22 mouse cellular contexts compared by ENCODE assay signal in the genomic region with DNA sequence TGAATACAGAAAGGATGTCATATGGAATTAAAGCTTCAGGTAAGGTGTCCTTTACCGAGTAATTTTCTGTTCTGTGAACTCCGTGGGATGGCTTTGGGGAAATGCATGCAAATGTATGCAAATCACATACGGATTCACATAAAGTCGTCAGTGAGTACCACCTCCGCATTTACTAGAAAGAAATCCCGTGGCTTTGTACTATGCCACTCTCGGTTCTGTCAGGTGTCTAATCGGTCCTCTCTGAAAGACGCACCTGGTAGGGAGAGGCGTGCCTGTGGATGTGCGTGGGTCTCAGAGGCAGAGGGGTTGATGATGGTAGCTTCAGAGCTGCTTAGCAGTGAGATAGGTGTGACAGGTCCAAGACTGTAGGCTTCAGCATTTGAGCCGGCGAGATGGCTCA. TPM values are rescaled to one million over a fixed set of nuclear protein-coding genes. Genes with fewer than 3 reads are reported as not detected.
DNase-seq lines count a peak whose midpoint lies in the region; ATAC-seq and TF ChIP-seq lines count a peak whose summit lies in the region.
"Had no signal": no experiment of that assay in that cellular context is flagged by ENCODE, and none has a peak within 500 bp of the region (broad histone marks: within the 10 kb centered on the region; RNA-seq: fewer than 3 reads in every experiment).

No protein-coding gene starts in this region.

- H3K4me2 ChIP-seq in midbrain, embryonic 15.5 days, result no peak overlapping the region
- no peak overlapping the region for H3K4me2 ChIP-seq in midbrain, embryonic 13.5 days (replicated peaks)
- H3K4me2 ChIP-seq: embryonic facial prominence, embryonic 12.5 days; heart, embryonic 12.5 days; hindbrain, embryonic 14.5 days; intestine, embryonic 15.5 days had no signal

- ATAC-seq in frontal cortex, adult (ENCODE audit: low TSS enrichment), result peak; percentile 77
- 0 out of 2 replicates have a peak, but pooled peaks have one; percentile 30 for ATAC-seq in midbrain, embryonic 15.5 days (replicated peaks)
- no peak for ATAC-seq in midbrain, embryonic 13.5 days
- ATAC-seq: forebrain, embryonic 14.5 days; intestine, embryonic 15.5 days had no signal

- no peaks in the 10 kb centered on the region for H3K4me1 ChIP-seq in midbrain, embryonic 15.5 days
- no peaks in the 10 kb centered on the region for H3K4me1 ChIP-seq in midbrain, embryonic 13.5 days (replicated peaks)
- H3K4me1 ChIP-seq: embryonic facial prominence, embryonic 12.5 days; hindbrain, embryonic 10.5 days; intestine, embryonic 15.5 days had no signal

- no peak for TF ChIP-seq CTCF in brain, embryonic 14.5 days (IDR thresholded peaks at IDR 0.05; ENCODE audit: borderline replicate concordance, extremely low read depth, insufficient read depth, insufficient read length)

- 70% methylated on average over 13 of the region's 13 CpGs for WGBS in midbrain, embryonic 15.5 days
- WGBS in midbrain, embryonic 13.5 days, result 82% methylated on average over 13 of the region's 13 CpGs

- no peak overlapping the region for H3K9ac ChIP-seq in midbrain, embryonic 15.5 days
- no peak overlapping the region for H3K9ac ChIP-seq in midbrain, embryonic 13.5 days (replicated peaks)
- H3K9ac ChIP-seq: embryonic facial prominence, embryonic 12.5 days; heart, embryonic 12.5 days; hindbrain, embryonic 14.5 days; intestine, embryonic 15.5 days had no signal

- TF ChIP-seq POLR2A in brain, embryonic 14.5 days (IDR thresholded peaks at IDR 0.05; ENCODE audit: borderline replicate concordance, extremely low read depth, insufficient read depth, insufficient read length, poor library complexity, severe bottlenecking), result no peak

- H3K27me3 ChIP-seq in midbrain, embryonic 15.5 days (replicated peaks), result no peaks in the 10 kb centered on the region
- no peaks in the 10 kb centered on the region for H3K27me3 ChIP-seq in midbrain, embryonic 13.5 days
- H3K27me3 ChIP-seq: embryonic facial prominence, embryonic 12.5 days; heart, embryonic 12.5 days; intestine, embryonic 15.5 days had no signal

- no peak overlapping the region for H3K27ac ChIP-seq in midbrain, embryonic 15.5 days
- no peak overlapping the region for H3K27ac ChIP-seq in midbrain, embryonic 13.5 days
- H3K27ac ChIP-seq: embryonic facial prominence, embryonic 12.5 days; heart, adult 2 months; hindbrain, embryonic 10.5 days; hindbrain, embryonic 14.5 days; intestine, embryonic 15.5 days had no signal

- no peak overlapping the region for H3K4me3 ChIP-seq in midbrain, embryonic 15.5 days
- no peak overlapping the region for H3K4me3 ChIP-seq in midbrain, embryonic 13.5 days (replicated peaks)
- H3K4me3 ChIP-seq: embryonic facial prominence, embryonic 12.5 days; heart, adult 2 months; heart, embryonic 12.5 days; hindbrain, embryonic 10.5 days; intestine, embryonic 15.5 days had no signal

- H3K36me3 ChIP-seq in midbrain, embryonic 15.5 days (replicated peaks), result no peaks in the 10 kb centered on the region
- H3K36me3 ChIP-seq in midbrain, embryonic 13.5 days, result no peaks in the 10 kb centered on the region
- H3K36me3 ChIP-seq: embryonic facial prominence, embryonic 12.5 days; heart, embryonic 12.5 days; hindbrain, embryonic 10.5 days; intestine, embryonic 15.5 days had no signal

- no peak for DNase-seq in frontal cortex, postnatal 25 days (ENCODE audit: low spot score in 2 of 2)
- DNase-seq in brain, adult 2 months (ENCODE audit: low read depth, low spot score), result peak; percentile 60
- DNase-seq in brain, embryonic 14.5 days (ENCODE audit: low read depth), result peak; percentile 17
- DNase-seq in heart, adult 9 months (ENCODE audit: low spot score in 2 of 2), result no peak
- DNase-seq: adrenal gland, adult 2 months; adrenal gland, postnatal 25 days; cerebellum, adult 11 months; cerebellum, adult 8-10 months; cerebellum, postnatal 25 days; gastrocnemius, postnatal 14 days; heart, adult 2 months had no signal

- no peaks in the 10 kb centered on the region for H3K9me3 ChIP-seq in midbrain, embryonic 15.5 days
- no peaks in the 10 kb centered on the region for H3K9me3 ChIP-seq in midbrain, embryonic 13.5 days
- H3K9me3 ChIP-seq: embryonic facial prominence, embryonic 12.5 days; heart, embryonic 12.5 days; hindbrain, embryonic 10.5 days; intestine, embryonic 15.5 days had no signal

RNA-seq across cellular contexts. Expression of a gene that starts 9.7 kb away (rescaled TPM):
- polyA plus RNA-seq in midbrain, embryonic 15.5 days (2015; fragmentation: Nextera tagmentation; extraction: Ambion mirVana), result 0.27 and 0.31 TPM in 2 replicates
- 0.19 and 0.28 TPM in 2 replicates for polyA plus RNA-seq in midbrain, embryonic 13.5 days (2015; fragmentation: Nextera tagmentation; extraction: Ambion mirVana)
- polyA plus RNA-seq in brain, embryonic 14.5 days (2012; rRNA removed), result 0.23 TPM in 2 replicates
- polyA plus RNA-seq: forebrain, embryonic 14.5 days; gonadal fat pad, adult 2 months; heart, embryonic 12.5 days had no signal

RNA-seq across cellular contexts. Expression of a gene that starts 40.4 kb away (rescaled TPM):
- polyA plus RNA-seq in midbrain, embryonic 15.5 days (2015; fragmentation: Nextera tagmentation; extraction: Ambion mirVana), result 40.8 and 46.3 TPM in 2 replicates
- 70.8 and 72.5 TPM in 2 replicates for polyA plus RNA-seq in midbrain, embryonic 13.5 days (2015; fragmentation: Nextera tagmentation; extraction: Ambion mirVana)
- polyA plus RNA-seq in brain, embryonic 14.5 days (2012; rRNA removed), result 24.7 and 33.6 TPM in 2 replicates

RNA-seq across cellular contexts. Expression of a gene that starts 54.4 kb away (rescaled TPM):
- polyA plus RNA-seq in midbrain, embryonic 15.5 days (2015; fragmentation: Nextera tagmentation; extraction: Ambion mirVana), result not detected in 2 replicates
- polyA plus RNA-seq in midbrain, embryonic 13.5 days (2015; fragmentation: Nextera tagmentation; extraction: Ambion mirVana), result not detected in 2 replicates
- not detected in 2 replicates for polyA plus RNA-seq in brain, embryonic 14.5 days (2012; rRNA removed)
- polyA plus RNA-seq: adrenal gland, adult 2 months; embryonic facial prominence, embryonic 12.5 days; forebrain, embryonic 14.5 days; gonadal fat pad, adult 2 months; heart, adult 2 months; heart, embryonic 12.5 days; heart, embryonic 16.5 days; hindbrain, embryonic 10.5 days; hindbrain, embryonic 14.5 days; intestine, embryonic 15.5 days had no signal

Comparison
In these comparisons a context has a peak if more than half of its experiments do, and no peak if none do; other contexts are left out.
1. DNase-seq: peak in brain, adult 2 months (single experiment) and brain, embryonic 14.5 days (single experiment); none in frontal cortex, postnatal 25 days (0 of 2) and heart, adult 9 months (0 of 2).